Mouse (Mus musculus) gastrocnemius, adult 8-10 months (tissue): ENCODE data around the gene Arih2. TPM values are rescaled to one million over a fixed set of nuclear protein-coding genes. Genes with fewer than 3 reads are reported as not detected.
A peak's percentile ranks its signal among the peaks of the same experiment; 100 is the strongest.
"Not testable (repeated sequence)": the region's sequence is repeated elsewhere in the genome, so short reads cannot be mapped to it uniquely, and the experiment has no call there.

Source experiments
- DNase-seq, 2 experiments: peaks; one replicate each; pipeline ENCODE4 v3.0.0; 2022; ENCODE audit warnings: low spot score in 2 of 2
- total RNA-seq, 4 experiments: library from RNA; stranded (reverse); gene quantifications; 2 replicates each; pipeline ENCODE4 v1.2.4; 2022

Gene Arih2
- total RNA-seq = 10 to 100 TPM; 68.7 to 85.9 (median 81.8) TPM

DNA sequence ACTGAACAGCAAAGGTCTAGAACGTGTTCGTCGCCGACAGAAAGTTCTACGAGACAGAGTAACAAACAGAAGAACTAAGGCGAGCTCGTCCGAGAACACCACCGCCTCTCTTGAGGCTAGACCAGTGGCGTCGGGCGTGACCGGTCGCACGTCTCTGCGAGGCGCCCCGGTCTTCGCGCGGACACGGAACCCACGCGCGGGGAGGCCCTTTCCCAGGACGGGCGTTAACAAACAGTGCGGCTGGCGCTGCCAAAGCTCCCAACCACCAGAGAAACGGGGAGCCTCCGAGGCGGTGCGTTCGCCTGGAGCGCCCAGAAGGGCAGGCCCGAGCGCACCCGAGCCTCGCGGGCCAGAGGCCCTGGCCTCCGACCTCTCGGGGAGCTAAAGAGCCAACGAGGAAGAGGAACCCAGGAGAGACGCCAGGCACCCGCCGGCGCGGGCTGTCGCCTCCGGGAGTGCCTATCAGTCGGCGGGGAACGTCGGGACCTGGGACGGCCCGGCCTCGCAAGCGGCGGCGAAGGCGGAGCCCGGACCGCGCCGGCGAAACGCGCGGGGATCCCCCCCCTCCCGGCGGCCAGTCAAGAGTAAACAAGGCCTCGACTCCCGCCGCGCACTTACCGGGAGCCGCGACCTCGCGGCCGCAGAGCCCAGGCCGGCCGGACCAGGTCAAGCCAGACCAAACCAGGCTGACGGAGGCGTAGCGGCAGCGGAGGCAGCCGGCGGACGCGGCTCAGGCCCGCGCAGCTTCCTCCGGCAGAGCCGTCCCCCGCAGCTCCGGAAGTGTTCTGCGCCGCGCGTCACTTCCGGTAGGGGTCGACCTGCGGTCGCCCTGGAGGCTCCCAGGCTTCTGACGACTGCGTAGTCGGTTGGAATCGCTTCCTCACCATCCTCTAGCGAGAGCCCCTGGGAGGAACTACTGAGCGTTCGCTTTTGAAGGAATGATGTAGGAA, at the start of gene Arih2:
Gene Arih2, minus strand, starts transcription at position 776 of the 950 bp plus-strand sequence.
- peak; percentile 78 to 85 for DNase-seq

GRCm38 (mm10) chr9:108694533-108694932, 45.3 kb upstream of the Arih2 start:
- DNase-seq = no peak

GRCm38 (mm10) chr9:108693946-108694345, 44.8 kb upstream of the Arih2 start:
- no peak for DNase-seq

DNA sequence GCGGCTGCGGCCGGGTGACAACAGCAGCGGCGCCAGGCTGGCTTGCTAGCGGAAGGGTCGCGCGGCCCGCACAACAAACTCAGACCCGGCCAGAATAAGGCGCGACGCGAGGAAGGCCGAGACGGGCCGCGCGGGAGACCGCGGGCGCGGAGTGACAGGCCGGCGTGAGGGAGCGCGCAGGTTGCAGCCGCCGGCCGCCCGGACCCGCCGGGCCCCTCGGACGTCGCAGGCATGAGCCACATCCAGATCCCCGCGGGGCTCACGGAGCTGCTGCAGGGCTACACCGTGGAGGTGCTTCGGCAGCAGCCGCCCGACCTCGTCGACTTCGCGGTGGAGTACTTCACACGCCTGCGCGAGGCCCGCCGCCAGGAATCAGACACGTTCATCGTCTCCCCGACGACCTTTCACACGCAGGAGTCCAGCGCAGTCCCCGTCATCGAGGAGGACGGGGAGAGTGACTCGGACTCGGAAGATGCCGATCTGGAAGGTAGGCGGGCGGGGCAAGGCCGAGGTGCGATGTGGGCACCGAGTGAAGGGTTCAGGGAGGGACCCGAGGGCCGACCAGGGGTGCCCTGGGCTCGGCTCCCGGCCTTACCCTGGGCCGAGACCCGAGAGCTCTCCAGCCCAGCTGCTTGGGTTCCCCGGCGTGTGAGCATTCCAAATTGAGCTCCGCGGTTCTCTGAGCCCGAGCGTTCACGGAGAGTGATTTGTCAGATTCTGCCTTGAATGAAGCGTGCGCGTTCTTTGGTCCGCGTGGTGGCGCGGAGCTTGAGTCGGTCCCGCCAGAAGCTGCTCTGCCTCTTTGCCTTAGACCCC, 43.2 kb upstream of the Arih2 start:
- DNase-seq = peak; percentile 27 to 33

DNA sequence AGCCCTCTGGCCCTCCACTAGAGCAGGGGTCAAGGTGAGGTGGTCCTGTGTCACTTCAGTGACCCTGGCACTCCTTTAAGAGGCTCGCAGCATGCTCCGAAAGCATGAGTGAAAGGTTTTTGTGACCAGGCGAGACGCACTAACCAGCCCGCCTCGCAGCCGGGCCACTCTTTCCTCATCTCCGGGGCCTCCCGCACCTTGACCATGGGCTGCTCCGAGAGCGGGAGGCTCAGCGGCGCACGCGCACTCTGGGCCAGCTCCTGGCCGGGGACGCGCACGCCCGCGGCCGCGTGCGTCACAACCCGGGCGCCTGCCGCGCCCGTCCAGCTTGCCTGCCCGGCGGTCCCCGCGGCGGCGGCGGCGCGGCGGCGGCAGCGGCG, 42.6 kb upstream of the Arih2 start:
- peak; percentile 83 to 88 for DNase-seq

DNA sequence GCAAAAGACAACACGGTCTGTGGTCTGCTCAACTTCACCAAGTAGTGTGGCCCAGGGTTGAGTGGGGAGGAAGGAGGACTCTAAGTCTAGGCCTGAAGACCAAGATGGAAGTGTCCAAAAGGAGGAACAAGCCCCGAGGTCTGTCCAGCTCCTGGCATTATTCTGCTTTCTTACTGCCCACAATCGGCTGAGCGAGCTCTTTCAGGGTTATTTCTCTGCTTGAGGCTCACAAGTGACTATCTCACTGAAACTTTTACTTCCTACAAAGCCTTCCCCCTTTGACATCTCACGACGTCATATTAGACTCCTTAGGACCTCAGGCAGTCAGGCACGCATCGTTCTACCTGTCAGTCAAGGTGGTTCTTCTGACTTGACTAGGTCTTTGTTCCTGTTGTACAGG, 42.2 kb upstream of the Arih2 start:
- no peak for DNase-seq

GRCm38 (mm10) chr9:108690914-108691313, 41.7 kb upstream of the Arih2 start:
- no peak for DNase-seq

DNA sequence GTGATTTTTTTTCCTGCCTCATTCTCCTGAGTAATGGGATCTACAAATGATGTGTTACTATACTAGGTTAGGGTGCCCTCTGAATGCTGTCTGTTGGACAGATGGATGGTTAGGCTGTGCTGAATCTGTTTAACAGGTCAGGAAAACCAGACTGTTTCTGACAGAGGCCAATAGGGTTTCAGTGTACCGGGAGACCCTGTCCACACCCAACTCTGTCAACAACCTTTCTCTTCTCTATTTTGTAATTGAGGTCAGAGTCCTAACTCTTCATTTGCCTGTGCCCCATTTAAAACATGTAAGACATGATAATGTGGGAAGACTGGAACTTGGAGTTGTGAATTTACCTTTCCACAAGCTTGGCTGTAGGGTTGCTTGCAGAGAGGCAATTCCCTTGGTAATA, 40.8 kb upstream of the Arih2 start:
- no peak for DNase-seq

GRCm38 (mm10) chr9:108689106-108689505, 39.9 kb upstream of the Arih2 start, which contains the start of gene Prkar2a:
Gene Prkar2a, plus strand, starts transcription at chr9:108689314.
- DNase-seq = no peak

DNA sequence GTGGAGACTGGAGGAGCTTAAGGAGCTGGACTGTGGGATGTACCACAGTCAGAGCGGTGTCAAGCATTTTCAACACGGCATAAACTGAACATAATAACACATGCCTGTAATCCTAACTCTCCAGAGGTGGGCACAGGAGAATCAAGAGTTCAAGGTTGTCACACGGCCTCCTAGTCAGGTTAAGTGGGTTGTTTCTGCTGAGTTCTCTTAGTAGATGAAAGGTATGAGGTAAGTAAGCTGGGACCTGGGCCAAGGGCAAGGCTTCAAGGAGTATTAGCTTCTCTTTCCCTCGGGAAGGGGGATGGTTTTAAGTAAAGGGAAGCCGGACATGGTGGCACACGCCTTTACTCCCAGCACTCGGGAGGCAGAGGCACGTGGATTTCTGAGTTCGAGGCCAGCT, 39.3 kb upstream of the Arih2 start:
- peak; percentile 47 to 54 for DNase-seq

DNA sequence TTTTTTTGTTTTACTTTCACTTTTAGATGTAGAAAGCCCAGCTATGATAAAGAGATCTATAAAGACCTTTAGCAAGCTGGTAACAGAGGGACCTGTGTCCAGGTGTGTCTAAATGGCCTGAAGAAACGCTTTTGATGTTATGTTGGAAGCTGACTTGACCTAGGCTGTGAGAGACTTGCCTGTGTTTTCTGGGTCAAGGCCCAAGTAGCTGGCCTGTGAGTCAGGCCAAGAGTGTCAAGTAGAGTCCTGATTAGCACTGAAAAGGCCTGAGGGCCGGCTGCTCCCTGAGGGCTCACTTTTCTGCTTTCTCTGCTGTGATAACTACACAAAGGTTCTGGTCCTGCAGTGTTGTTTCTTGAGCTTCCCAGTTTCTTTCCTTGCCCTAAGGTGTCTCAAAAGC, 38.5 kb upstream of the Arih2 start:
- DNase-seq = no peak

DNA sequence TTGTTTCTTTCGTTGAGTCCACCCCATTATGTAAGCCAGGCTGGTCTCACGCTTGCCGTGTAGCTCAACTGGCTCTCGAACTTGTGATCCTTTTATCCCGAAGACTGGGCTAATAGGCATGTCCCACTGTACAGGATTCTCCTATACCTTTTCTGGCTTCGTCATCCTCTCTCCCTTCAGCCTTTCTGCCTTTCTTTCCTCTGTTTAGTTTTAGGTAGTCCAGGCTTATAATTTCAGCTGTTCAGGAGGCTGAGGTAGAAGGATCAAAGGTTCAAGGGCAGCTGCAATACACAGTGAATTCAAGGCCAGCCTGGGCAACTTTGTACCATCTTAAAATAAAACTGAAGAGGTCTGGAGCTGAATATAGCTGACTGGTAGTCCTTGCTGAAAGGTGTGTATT, 38.0 kb upstream of the Arih2 start:
- no peak for DNase-seq

GRCm38 (mm10) chr9:108686475-108686887, 37.3 kb upstream of the Arih2 start:
- peak; percentile 40 to 41 for DNase-seq

DNA sequence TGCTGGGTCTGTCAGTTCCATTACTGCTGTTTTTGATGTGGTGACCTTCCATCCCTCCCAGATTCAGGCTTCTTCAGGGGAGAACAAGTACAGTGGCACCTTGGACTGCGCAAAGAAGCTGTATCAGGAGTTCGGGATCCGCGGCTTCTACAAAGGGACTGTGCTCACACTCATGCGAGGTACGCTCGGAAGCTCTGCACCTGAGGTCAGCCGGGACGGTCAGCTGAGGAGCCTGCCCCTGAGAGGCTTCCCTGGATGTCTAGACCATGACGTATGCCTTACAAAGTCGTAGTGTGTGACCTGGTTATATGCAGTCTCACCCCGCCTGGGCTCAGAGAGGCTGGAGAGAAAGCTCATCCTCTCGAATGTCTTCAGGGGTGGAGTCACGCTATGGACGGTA, 30.8 kb upstream of the Arih2 start:
- no peak for DNase-seq

- no peak for DNase-seq
These were observed 24.0 kb upstream of the Arih2 start for GRCm38 (mm10) chr9:108673151-108673550.

DNA sequence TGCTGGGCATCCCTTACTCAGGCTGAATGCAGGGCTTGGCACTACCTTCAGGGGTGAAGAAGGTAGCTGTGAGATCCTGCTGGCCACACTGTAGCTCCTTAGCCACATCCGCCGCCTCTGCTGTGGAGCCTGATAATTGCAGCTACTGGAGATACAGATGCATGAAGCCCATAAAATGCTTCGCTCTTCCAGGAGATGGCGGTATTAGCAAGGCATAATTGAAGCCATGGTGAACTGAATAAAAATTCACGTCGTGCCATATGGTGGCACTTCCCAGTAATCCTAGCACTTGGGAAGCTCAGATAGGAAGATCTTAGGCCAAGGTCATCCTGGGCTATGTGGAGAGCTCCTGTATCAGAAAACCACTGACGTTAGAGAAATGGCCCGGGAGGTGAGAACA, 20.7 kb upstream of the Arih2 start:
- no peak for DNase-seq

GRCm38 (mm10) chr9:108662660-108663059, 13.5 kb upstream of the Arih2 start:
- DNase-seq = no peak

GRCm38 (mm10) chr9:108661677-108662612, 12.8 kb upstream of the Arih2 start, which contains the start of gene Slc25a20:
Gene Slc25a20, plus strand, starts transcription at chr9:108662088.
- DNase-seq = peak; percentile 57 to 79

GRCm38 (mm10) chr9:108655865-108656264, 6.7 kb upstream of the Arih2 start:
- not testable (repeated sequence) for DNase-seq

DNA sequence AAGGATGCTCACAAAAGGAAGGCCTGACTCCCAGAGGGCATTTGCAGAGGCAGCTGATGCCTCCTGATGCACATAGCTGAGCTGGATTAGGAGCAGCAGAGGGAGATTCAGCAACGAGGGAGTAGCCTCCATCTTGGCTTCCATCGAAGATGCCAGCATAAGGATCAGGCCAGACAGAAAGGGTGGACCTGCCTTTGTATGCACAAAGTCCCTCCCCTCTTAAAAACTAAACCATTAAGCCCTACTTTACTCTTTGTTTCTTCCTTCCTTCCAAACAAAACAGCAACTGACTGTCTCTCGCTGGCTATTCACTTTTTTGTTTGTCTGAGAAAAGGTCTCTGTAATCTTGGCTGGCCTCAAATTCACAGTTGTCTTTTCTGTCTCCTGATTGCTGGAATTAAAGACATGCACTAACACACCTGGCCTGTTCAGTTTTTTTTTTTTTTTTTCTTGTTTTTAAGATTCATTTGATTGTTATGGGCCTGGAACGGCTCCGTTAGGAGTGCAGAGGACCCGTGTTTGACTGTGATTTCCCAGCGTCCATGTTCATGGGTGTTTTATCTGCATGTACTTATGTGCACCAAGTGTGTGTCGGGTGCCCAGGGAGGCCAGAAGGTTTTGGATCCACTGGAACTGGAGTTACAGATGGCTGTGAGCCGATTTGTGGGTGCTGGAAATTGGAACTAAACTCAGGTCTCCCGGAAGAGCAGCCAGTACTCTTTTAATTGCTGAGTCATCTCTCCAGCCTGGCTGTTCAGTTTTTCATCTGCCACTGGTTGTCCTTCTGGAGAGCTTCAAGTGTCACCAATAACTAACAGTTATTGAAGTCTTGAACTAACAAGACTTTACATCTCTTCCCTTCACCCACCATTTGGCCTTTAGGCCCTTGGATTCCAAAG, 5.6 kb upstream of the Arih2 start:
- no peak for DNase-seq
